Mouse (Mus musculus) midbrain, embryonic 14.5 days (tissue): ENCODE results near the gene Oxa1l. TPM values are rescaled to one million over a fixed set of nuclear protein-coding genes. Genes with fewer than 3 reads are reported as not detected.

Source experiments
- ATAC-seq: fragments of 200-750 bp; cut with Nextera tagmentation; 2 replicates; pipeline ENCODE4 v1.8.0; 2017; ENCODE audit warnings: moderate number of reproducible peaks, moderate library complexity; ENCODE audit not compliant: low FRiP score, low TSS enrichment
- DNase-seq: peaks from one replicate; pipeline ENCODE4 v3.0.0-alpha.2; 2015
- H3K27ac ChIP-seq: fragments of 300-500 bp; sonication (generic); replicated peaks from 2 replicates; pipeline ENCODE4 v1.5.1; 2014; ENCODE audit warnings: mild to moderate bottlenecking, low read depth, low read length, moderate library complexity
- H3K27me3 ChIP-seq: fragments of 300-500 bp; sonication (generic); 2 replicates; pipeline ENCODE4 v1.6.1; 2014; ENCODE audit warnings: low read length, control low read depth, mixed read lengths; ENCODE audit not compliant: control insufficient read depth, insufficient read depth
- H3K36me3 ChIP-seq: fragments of 300-500 bp; sonication (generic); 2 replicates; pipeline ENCODE4 v1.6.1; 2014; ENCODE audit warnings: low read length, control low read depth; ENCODE audit not compliant: control insufficient read depth, insufficient read depth
- H3K4me1 ChIP-seq: fragments of 300-500 bp; sonication (generic); 2 replicates; pipeline ENCODE4 v1.6.1; 2014; ENCODE audit warnings: mild to moderate bottlenecking, antibody characterized with exemption, low read length, control low read depth; ENCODE audit not compliant: control insufficient read depth, insufficient read depth
- H3K4me2 ChIP-seq: fragments of 300-500 bp; sonication (generic); 2 replicates; pipeline ENCODE4 v1.6.1; 2014; ENCODE audit warnings: mild to moderate bottlenecking, low read length, moderate library complexity
- H3K4me3 ChIP-seq: fragments of 300-500 bp; sonication (generic); replicated peaks from 2 replicates; pipeline ENCODE4 v1.5.1; 2014; ENCODE audit warnings: low read depth, low read length
- H3K9ac ChIP-seq: fragments of 300-500 bp; sonication (generic); replicated peaks from 2 replicates; pipeline ENCODE4 v1.6.1; 2014; ENCODE audit warnings: mild to moderate bottlenecking, low read length, moderate library complexity
- H3K9me3 ChIP-seq: fragments of 300-500 bp; sonication (generic); 2 replicates; pipeline ENCODE4 v1.6.1; 2016; ENCODE audit warnings: low read length, control low read depth, mixed read lengths; ENCODE audit not compliant: control insufficient read depth
- WGBS: fragments of 180-500 bp; shearing (Covaris S2); extraction: QIAGEN DNeasy Blood & Tissue Kit; methylation state at CpG from one replicate; pipeline ENCODE4 v1.1.7; 2014; 5-methylcytosine and 5-hydroxymethylcytosine counted together
- polyA plus RNA-seq: library from polyadenylated mRNA; unstranded; fragments of >200 nt; fragmentation: Nextera tagmentation; extraction: Ambion mirVana; gene quantifications from 2 replicates; pipeline ENCODE4 v1.2.1, GENCODE M21; 2014

Gene Oxa1l
- polyA plus RNA-seq = 58.6 and 71.2 TPM in 2 replicates

DNA sequence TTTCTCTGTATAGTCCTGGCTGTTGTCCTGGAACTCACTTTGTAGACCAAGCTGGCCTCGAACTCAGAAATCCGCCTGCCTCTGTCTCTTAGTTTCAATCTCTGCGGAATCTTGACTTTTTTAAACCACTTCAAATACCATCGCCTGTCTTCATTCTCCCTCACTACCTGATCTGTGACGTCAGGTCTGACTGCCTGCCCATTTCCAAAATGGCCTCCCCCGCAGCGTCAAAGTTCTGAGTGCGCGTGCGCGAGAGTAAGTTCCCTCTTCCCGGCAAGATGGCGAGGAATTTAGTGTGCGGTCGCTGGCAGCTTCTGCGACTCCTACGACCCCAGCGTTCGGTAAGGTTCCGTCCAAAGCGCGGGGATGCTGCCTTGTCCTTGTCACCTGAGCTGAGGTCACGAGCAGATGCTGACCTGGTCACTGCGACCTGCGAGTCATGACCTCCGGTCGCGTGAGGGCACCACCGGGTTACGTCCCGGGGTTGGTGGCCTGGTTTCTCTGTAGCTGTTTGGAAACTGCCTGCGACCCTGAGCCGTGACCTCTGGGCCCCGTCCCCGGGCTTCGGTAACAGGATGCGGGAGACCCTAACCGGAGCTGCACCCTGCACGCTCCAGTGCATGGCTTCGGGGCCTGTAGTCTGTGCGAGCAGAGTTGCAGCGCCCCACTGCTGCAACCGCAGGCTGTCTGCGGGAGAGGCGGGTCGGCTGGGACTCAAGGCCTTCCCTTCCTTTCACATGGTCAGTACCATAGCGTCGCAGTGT, at the start of gene Oxa1l:
Gene Oxa1l, plus strand, starts transcription at position 258 of the 764 bp plus-strand sequence.
- peaks cover 12% of the 10 kb centered on the region for H3K4me1 ChIP-seq
- H3K27me3 ChIP-seq = no peaks in the 10 kb centered on the region
- under 1% methylated on average over 48 of the region's 48 CpGs for WGBS
- peak within 1 kb of the TSS; percentile 70 for H3K4me2 ChIP-seq
- H3K4me3 ChIP-seq = peak within 1 kb of the TSS; percentile 86
- DNase-seq (peak; percentile 98), ATAC-seq (peak; percentile 88)
- H3K9ac ChIP-seq = peak within 1 kb of the TSS; percentile 89
- no peaks in the 10 kb centered on the region for H3K9me3 ChIP-seq
- peak within 1 kb of the TSS; percentile 83 for H3K27ac ChIP-seq
- peaks cover 19% of the 10 kb centered on the region for H3K36me3 ChIP-seq

DNA sequence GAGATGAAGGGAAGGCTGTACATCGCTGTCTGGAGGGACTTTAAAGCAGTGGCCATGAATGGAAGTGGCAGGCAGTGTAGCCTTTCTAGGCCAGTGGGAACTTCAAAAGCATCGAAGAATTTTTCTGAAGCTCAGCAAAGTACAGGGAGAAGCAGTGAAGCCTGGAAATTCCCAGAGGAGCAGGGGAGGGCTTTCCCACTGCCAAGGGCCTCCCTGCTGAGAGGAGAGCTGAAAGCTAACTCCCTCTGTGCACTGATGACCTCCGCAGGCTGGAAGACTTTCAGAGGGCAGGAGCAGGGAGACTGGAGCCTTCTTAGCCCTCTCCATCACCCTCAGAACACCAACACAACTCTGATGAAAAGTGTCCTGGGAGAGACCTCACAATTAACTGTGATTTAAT, 48.9 kb upstream of the Oxa1l start:
- Histone ChIP-seq H3K9ac (no peak overlapping the region), H3K27ac (0 out of 2 replicates have a peak overlapping the region, but pooled peaks have one; percentile 20), H3K27me3 (no peaks in the 10 kb centered on the region), H3K4me3 (no peak overlapping the region), H3K4me2 (no peak overlapping the region), H3K36me3 (no peaks in the 10 kb centered on the region), H3K4me1 (no peaks in the 10 kb centered on the region), H3K9me3 (no peaks in the 10 kb centered on the region)
- ATAC-seq (no peak), DNase-seq (peak; percentile 11)
- WGBS = 29% methylated on average over 3 of the region's 3 CpGs

DNA sequence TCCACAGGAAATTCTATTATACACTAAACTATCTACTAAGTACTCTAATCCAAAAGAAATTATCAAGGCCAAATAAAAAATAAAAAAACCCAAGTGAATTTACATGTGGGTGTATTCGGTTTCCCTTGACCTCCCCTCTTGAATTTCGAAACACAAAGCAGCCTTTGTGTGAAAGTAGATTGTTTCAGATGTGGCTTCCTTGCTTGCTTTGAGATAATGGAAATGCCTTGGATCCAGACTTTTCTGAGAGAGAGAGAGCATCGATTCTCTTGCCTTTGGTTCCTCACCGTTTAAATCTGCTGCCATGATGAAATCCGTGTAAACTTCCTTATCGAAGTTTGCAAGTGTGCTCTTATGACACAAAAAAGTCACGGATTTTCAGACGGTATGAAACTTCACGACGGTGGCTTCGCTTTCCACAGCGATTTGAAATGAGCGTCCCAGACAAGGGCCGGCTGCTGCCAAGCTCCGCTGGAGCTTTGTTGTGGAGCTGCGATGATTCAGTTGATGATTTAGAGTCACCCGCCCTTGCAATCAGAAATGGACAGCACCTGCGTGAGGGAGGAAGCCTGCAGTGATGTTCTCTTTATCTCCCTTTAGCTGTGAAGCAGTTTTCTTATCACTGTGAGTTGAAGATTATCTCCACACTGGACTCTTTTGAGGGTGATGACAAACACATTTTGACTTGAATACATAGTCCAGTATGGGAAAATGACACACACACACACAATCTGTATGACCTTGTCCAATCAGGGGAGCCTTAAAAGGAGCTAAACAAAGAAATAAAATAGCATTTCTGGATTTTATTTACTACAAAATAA, 38.9 kb upstream of the Oxa1l start:
- Histone ChIP-seq H3K27me3 (no peaks in the 10 kb centered on the region), H3K9ac (no peak overlapping the region), H3K4me1 (no peaks in the 10 kb centered on the region), H3K27ac (no peak overlapping the region), H3K4me2 (no peak overlapping the region), H3K4me3 (no peak overlapping the region), H3K9me3 (0 out of 2 replicates have a peak, but pooled peaks cover 2% of the 10 kb centered on the region), H3K36me3 (no peaks in the 10 kb centered on the region)
- WGBS = 58% methylated on average over 18 of the region's 18 CpGs
- peak; percentile 7 for DNase-seq
- no peak for ATAC-seq

DNA sequence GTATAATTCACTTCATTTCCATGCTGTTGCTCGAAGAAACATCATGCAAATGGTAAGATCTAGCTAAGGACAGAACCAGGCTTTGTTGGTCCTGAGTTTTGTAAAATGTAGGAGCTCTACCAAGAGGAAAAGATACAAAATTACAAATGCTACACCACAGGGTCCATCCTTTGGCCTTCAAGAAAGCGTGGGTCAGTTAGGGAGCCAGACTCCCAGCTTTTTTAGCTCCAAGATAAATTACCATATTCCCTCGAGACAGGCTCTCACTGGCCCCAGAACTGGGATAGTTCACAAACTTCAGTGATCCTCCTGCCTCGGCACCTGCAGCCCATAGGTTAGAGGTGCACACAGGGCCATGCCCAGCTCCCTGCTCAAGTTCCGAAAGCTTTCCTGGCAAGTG, 36.1 kb upstream of the Oxa1l start:
- 82% methylated on average over 5 of the region's 5 CpGs for WGBS
- ATAC-seq = no peak
- H3K9ac ChIP-seq = no peak overlapping the region
- no peak overlapping the region for H3K27ac ChIP-seq
- H3K27me3 ChIP-seq = no peaks in the 10 kb centered on the region
- H3K9me3 ChIP-seq = 0 out of 2 replicates have a peak, but pooled peaks cover 2% of the 10 kb centered on the region
- H3K4me3 ChIP-seq = no peak overlapping the region
- H3K4me2 ChIP-seq = no peak overlapping the region
- H3K36me3 ChIP-seq = no peaks in the 10 kb centered on the region
- no peak for DNase-seq
- no peaks in the 10 kb centered on the region for H3K4me1 ChIP-seq

DNA sequence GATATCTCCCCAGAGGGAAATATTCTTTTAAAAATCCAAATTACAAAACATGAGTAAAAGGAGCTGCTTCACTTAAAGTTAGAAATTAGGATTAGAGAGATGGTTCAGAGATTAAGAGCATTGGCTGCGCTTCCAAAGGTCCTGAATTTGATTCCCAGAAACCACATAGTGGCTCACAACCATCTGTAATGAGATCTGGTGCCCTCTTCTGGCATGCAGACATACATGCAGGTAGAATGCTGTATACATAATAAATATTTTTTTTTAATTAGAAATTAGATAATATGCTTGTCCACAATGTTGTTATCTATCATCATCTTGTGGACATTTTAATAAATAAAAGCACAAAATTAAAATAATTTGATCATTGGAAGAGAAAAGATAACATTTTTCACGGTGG, 32.1 kb upstream of the Oxa1l start:
- H3K4me2 ChIP-seq = no peak overlapping the region
- 93% methylated on average over 2 of the region's 2 CpGs for WGBS
- H3K27me3 ChIP-seq = no peaks in the 10 kb centered on the region
- no peak overlapping the region for H3K9ac ChIP-seq
- H3K36me3 ChIP-seq = no peaks in the 10 kb centered on the region
- H3K27ac ChIP-seq = no peak overlapping the region
- ATAC-seq (no peak), DNase-seq (no peak)
- no peaks in the 10 kb centered on the region for H3K4me1 ChIP-seq
- H3K4me3 ChIP-seq = no peak overlapping the region
- no peaks in the 10 kb centered on the region for H3K9me3 ChIP-seq

DNA sequence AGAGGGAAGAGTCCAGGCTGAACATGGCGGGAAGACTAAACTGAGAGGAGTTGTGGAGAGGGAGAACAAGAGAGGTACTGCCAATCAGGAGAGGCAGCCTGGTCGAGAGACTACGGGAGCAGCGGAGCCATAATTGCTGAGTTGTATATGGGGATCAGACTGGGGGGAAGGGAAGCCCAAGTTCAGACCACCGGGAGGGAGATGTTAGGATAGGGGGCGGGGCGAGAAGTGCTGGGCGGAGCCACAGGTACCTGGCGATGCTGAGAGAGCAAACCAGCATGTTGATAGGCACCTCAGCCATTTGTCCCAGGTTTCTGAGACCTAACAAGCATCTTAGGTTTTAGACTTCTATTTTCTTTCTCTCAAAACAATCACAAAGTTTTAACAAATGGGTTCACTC, 31.4 kb upstream of the Oxa1l start:
- DNase-seq = no peak
- 56% methylated on average over 9 of the region's 9 CpGs for WGBS
- Histone ChIP-seq H3K9me3 (no peaks in the 10 kb centered on the region), H3K4me3 (no peak overlapping the region), H3K4me1 (no peaks in the 10 kb centered on the region), H3K9ac (no peak overlapping the region), H3K27me3 (no peaks in the 10 kb centered on the region), H3K36me3 (no peaks in the 10 kb centered on the region), H3K4me2 (no peak overlapping the region), H3K27ac (no peak overlapping the region)
- ATAC-seq = no peak

DNA sequence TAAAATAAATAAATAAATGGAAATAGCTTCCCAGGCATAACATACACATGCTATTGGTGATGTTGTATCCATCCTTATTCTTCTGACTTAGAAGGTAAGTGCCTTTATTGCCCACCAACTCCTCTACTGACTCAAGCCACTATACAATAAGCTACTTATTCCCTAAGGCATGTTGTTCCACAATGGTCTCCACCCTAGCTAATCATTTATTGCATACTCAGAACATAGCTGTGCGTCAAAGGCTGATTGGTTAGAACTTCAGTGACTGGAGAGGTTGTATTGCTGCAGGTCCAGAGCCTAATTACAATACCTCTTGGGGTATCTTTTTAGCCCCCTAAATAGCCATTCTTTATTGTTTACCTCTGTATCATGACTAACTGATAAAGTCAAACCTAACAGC, 29.5 kb upstream of the Oxa1l start:
- Histone ChIP-seq H3K9me3 (no peaks in the 10 kb centered on the region), H3K4me1 (no peaks in the 10 kb centered on the region), H3K36me3 (no peaks in the 10 kb centered on the region), H3K27ac (no peak overlapping the region), H3K9ac (no peak overlapping the region), H3K27me3 (no peaks in the 10 kb centered on the region), H3K4me3 (no peak overlapping the region), H3K4me2 (no peak overlapping the region)
- 87% methylated on average over 1 of the region's 1 CpGs for WGBS
- ATAC-seq = no peak
- DNase-seq = no peak

DNA sequence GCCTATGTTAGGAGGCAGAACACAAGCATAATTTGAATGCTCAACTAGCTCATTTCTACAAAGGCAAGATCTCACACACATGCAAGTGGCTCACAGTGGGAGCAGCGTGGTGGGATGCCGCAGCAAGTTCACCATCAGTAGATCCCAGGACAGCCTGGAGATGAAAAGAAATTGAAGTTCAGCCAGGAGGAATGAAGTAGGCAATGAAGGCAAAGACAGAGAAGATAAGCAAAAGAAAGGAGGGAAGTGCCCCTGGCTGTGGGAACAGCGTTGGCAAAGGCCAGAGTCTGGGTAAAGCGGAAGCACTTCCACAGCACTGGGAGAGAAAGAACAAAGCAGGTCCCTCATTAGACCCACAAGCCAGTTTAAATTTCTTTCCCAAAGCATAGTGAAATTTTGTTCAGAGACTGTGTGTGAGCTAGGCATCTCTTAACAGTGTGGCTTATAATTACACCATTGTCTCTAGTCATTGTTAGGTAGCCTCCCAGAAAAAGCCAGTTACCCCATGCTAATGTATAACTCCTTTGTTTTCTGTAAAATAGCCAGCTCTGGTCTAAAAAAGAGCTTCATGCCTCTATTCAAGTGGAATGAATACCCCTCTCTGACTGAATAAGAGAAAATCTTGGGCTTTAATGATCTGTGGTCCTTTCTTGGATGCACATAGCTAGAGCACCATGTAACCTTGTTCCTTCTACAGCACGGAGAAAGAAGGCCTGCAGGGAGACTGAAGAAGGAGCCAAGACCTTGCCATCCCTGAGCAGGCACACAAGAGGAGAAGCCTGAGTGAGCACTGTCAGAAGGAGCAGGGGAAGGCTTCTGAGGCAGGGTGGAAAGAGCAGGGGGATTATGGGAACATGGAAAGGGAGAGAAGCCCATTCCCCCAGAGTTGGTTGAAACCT, 28.2 kb upstream of the Oxa1l start:
- Histone ChIP-seq H3K9me3 (no peaks in the 10 kb centered on the region), H3K4me1 (no peaks in the 10 kb centered on the region), H3K4me3 (no peak overlapping the region), H3K9ac (no peak overlapping the region), H3K4me2 (no peak overlapping the region), H3K36me3 (no peaks in the 10 kb centered on the region), H3K27me3 (no peaks in the 10 kb centered on the region), H3K27ac (peak overlapping the region; percentile 45; the same call in 1 of the 2 replicates)
- DNase-seq = peak; percentile 16
- ATAC-seq = no peak
- WGBS = 49% methylated on average over 5 of the region's 5 CpGs
